8 mouse cellular contexts compared by ENCODE assay signal in the genomic region with DNA sequence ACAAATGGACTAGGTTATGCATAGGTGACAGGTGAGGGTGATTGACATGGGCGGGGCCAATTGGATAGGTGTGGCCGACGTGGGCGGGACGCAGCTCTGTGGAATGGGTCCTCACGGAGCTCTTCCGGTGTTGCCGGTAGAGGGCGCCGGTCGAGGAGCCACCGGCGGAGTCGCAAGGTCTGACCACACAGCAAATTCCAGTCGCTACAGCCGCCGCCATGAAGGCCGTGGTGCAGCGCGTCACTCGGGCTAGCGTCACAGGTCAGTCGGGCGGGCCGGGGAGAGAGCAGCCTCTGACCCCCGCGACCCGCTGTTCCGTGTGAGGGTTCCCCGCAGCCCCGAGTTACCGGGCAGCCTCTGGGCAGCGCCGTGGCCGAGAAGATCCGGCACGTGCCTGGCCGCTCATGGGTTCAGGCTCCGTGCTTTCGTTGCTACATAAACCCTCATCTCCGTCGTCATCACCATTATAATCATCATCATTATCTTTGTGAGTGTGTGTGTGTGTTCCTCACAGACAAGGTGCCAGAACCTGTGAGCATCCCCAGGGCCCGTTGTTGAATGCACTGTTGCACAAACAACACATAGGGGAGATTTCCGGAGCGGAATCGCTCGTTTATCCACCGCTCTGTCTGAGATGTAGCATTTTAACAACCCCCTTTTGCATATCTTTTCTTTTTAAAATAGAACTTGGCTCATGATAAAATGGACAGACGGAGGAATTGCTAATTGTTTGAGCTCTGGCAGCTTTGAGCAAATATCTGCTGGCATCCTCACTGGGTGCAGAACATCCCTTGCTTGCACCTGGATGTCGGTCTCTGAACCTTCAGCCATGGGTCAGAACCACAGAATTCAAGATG. TPM values are rescaled to one million over a fixed set of nuclear protein-coding genes. Genes with fewer than 3 reads are reported as not detected.
DNase-seq lines count a peak whose midpoint lies in the region; ATAC-seq and TF ChIP-seq lines count a peak whose summit lies in the region.

TSS of gene Dtd1 (plus strand) at position 67 of the 857 bp plus-strand sequence.

- H3K36me3 ChIP-seq in forebrain, embryonic 14.5 days (ENCODE audit: control insufficient read depth, insufficient read depth, low read length) = no peaks in the 10 kb centered on the region

- ATAC-seq in forebrain, embryonic 14.5 days = peak; percentile 95
- peak; percentile 98 for ATAC-seq in neutrophil, adult 5-6 weeks (ENCODE audit: extremely low read depth, insufficient number of reproducible peaks, low FRiP score, poor library complexity, severe bottlenecking)

- H3K9me3 ChIP-seq in forebrain, embryonic 14.5 days (replicated peaks; ENCODE audit: control insufficient read depth, low read length) = no peaks in the 10 kb centered on the region

- H3K4me2 ChIP-seq in forebrain, embryonic 14.5 days (ENCODE audit: low read length) = peak within 1 kb of the TSS; percentile 65

- peak; percentile 64; the same call in 1 of the 2 replicates for TF ChIP-seq POLR2A in lung, adult 2 months (IDR thresholded peaks at IDR 0.05; ENCODE audit: borderline replicate concordance, extremely low read depth, low read depth, low read length)

- peak within 1 kb of the TSS; percentile 60 for H3K4me3 ChIP-seq in forebrain, embryonic 14.5 days (ENCODE audit: low read depth, low read length)
- peak within 1 kb of the TSS; percentile 86 for H3K4me3 ChIP-seq in lung, adult 2 months (replicated peaks; ENCODE audit: extremely low read depth, low read depth, low read length)

- intact Hi-C loops in heart, postnatal 14 days (cut with DNase I) = no loop called here

- H3K4me1 ChIP-seq in forebrain, embryonic 14.5 days (ENCODE audit: control insufficient read depth, insufficient read depth, low read length) = no peaks in the 10 kb centered on the region
- H3K4me1 ChIP-seq in lung, adult 2 months (ENCODE audit: control insufficient read depth, insufficient read depth, low read length) = peaks cover 2% of the 10 kb centered on the region; the same call in 1 of the 2 replicates

- peak within 1 kb of the TSS; percentile 63 for H3K27ac ChIP-seq in forebrain, embryonic 14.5 days (ENCODE audit: low read depth, low read length)

- peak; percentile 54 for TF ChIP-seq CTCF in lung, adult 2 months (IDR thresholded peaks at IDR 0.05; ENCODE audit: insufficient read depth, low read length)

- no peaks in the 10 kb centered on the region for H3K27me3 ChIP-seq in forebrain, embryonic 14.5 days (replicated peaks; ENCODE audit: control insufficient read depth, insufficient read depth, low read length)

- peak; percentile 95 for DNase-seq in ES-CJ7 (ENCODE audit: low read depth, low spot score)
- DNase-seq in cerebellum, adult 11 months = peak; percentile 94
- DNase-seq in forebrain, embryonic 14.5 days (ENCODE audit: low spot score) = peak; percentile 83
- peak; percentile 90 for DNase-seq in heart, postnatal 14 days
- DNase-seq in layer of hippocampus, adult 18-20 months (ENCODE audit: low spot score in 2 of 2) = peak; percentile 79 to 91
- DNase-seq in lung, adult 2 months = peak; percentile 90
- peak; percentile 73 to 75 for DNase-seq in thymus, adult 18-20 months

- WGBS in forebrain, embryonic 14.5 days = under 1% methylated on average over 48 of the region's 50 CpGs
- WGBS in lung, adult 2 months = 2% methylated on average over 50 of the region's 50 CpGs

- H3K9ac ChIP-seq in forebrain, embryonic 14.5 days (ENCODE audit: low read length) = peak within 1 kb of the TSS; percentile 80

RNA-seq across cellular contexts. Expression of gene Dtd1, which starts in this region (rescaled TPM):
- polyA plus RNA-seq in forebrain, embryonic 14.5 days (2014; fragmentation: Nextera tagmentation; extraction: Ambion mirVana) = 69.7 and 79.1 TPM in 2 replicates
- 10 to 100 TPM; 11.7 TPM for total RNA-seq in heart, postnatal 14 days (2021)
- 10 to 100 TPM; 74.4 to 76.2 TPM for total RNA-seq in layer of hippocampus, adult 18-20 months (2021)
- 9.9 and 12.4 TPM in 2 replicates for polyA plus RNA-seq in lung, adult 2 months (2012; rRNA removed)
- total RNA-seq in neutrophil, adult 5-6 weeks (2017) = 24.7 and 30.7 TPM in 2 replicates

Comparison
In these comparisons a context has a peak if more than half of its experiments do, and no peak if none do; other contexts are left out.
1. Peak in every context shown above with its lines: DNase-seq, ATAC-seq, H3K4me3 ChIP-seq and H3K27ac ChIP-seq.